Mouse (Mus musculus): ENCODE measurements around the gene Hist1h1a. TPM values are rescaled to one million over a fixed set of nuclear protein-coding genes. Genes with fewer than 3 reads are reported as not detected.

Gene Hist1h1a
- polyA plus RNA-seq (2014; fragmentation: Illumina TruSeq; extraction: RNeasy Lipid Tissue Mini Kit (QIAGEN cat#74804); ENCODE audit: low read depth, low replicate concordance) = not detected

GRCm38 (mm10) chr13:23763586-23764323 is at the start of gene Hist1h1a:
Gene Hist1h1a, plus strand, starts transcription at chr13:23763666.

GRCm38 (mm10) chr13:23738677-23739068 is 24.8 kb upstream of the Hist1h1a start, which contains the start of gene Hist1h1c:
Gene Hist1h1c, plus strand, starts transcription at chr13:23738808.

GRCm38 (mm10) chr13:23745381-23746161 is 17.9 kb upstream of the Hist1h1a start, which contains the start of gene Hist1h3c:
Gene Hist1h3c, minus strand, starts transcription at chr13:23745602.

GRCm38 (mm10) chr13:23746201-23747080 is 17.0 kb upstream of the Hist1h1a start, which contains the start of gene Hist1h2bb:
Gene Hist1h2bb, plus strand, starts transcription at chr13:23746734.

GRCm38 (mm10) chr13:23750839-23751477 is 12.5 kb upstream of the Hist1h1a start, which contains the start of gene Hist1h2ab:
Gene Hist1h2ab, plus strand, starts transcription at chr13:23751126.

GRCm38 (mm10) chr13:23752067-23752741 is 11.3 kb upstream of the Hist1h1a start, which contains the start of gene Hist1h3b:
Gene Hist1h3b, plus strand, starts transcription at chr13:23752267.

GRCm38 (mm10) chr13:23756790-23757189 is 6.7 kb upstream of the Hist1h1a start, which contains the start of gene Hist1h4b:
Gene Hist1h4b, plus strand, starts transcription at chr13:23757013.

GRCm38 (mm10) chr13:23760972-23761864 is 2.2 kb upstream of the Hist1h1a start, which contains the start of gene Hist1h4a:
Gene Hist1h4a, minus strand, starts transcription at chr13:23761230.

GRCm38 (mm10) chr13:23761871-23762821 is 1.3 kb upstream of the Hist1h1a start, which contains the start of gene Hist1h3a:
Gene Hist1h3a, minus strand, starts transcription at chr13:23762386.

GRCm38 (mm10) chr13:23769613-23770012 is 6.1 kb downstream of the Hist1h1a start, which contains the start of gene Trim38:
Gene Trim38, plus strand, starts transcription at chr13:23769913.

GRCm38 (mm10) chr13:23806422-23807052 is 43.1 kb downstream of the Hist1h1a start, which contains the start of gene Slc17a2:
Gene Slc17a2, plus strand, starts transcription at chr13:23806993.

Other genes starting within 250 kb of the Hist1h1a start
- gene Hist1h4h, start 232.6 kb upstream of the Hist1h1a start, polyA plus RNA-seq (2014; fragmentation: Illumina TruSeq; extraction: RNeasy Lipid Tissue Mini Kit (QIAGEN cat#74804); ENCODE audit: low read depth, low replicate concordance) = 24.5 TPM
- not detected for gene Hist1h2af, start 229.8 kb upstream of the Hist1h1a start, polyA plus RNA-seq (2014; fragmentation: Illumina TruSeq; extraction: RNeasy Lipid Tissue Mini Kit (QIAGEN cat#74804); ENCODE audit: low read depth, low replicate concordance)
- not detected for gene Hist1h3g, start 228.2 kb upstream of the Hist1h1a start, polyA plus RNA-seq (2014; fragmentation: Illumina TruSeq; extraction: RNeasy Lipid Tissue Mini Kit (QIAGEN cat#74804); ENCODE audit: low read depth, low replicate concordance)
- gene Hist1h2bh, start 220.3 kb upstream of the Hist1h1a start, polyA plus RNA-seq (2014; fragmentation: Illumina TruSeq; extraction: RNeasy Lipid Tissue Mini Kit (QIAGEN cat#74804); ENCODE audit: low read depth, low replicate concordance) = 0.24 TPM
- gene Hist1h3f, start 219.6 kb upstream of the Hist1h1a start, polyA plus RNA-seq (2014; fragmentation: Illumina TruSeq; extraction: RNeasy Lipid Tissue Mini Kit (QIAGEN cat#74804); ENCODE audit: low read depth, low replicate concordance) = not detected
- gene Hist1h4f, start 212.0 kb upstream of the Hist1h1a start, polyA plus RNA-seq (2014; fragmentation: Illumina TruSeq; extraction: RNeasy Lipid Tissue Mini Kit (QIAGEN cat#74804); ENCODE audit: low read depth, low replicate concordance) = not detected
- gene Hist1h1d, start 210.4 kb upstream of the Hist1h1a start, polyA plus RNA-seq (2014; fragmentation: Illumina TruSeq; extraction: RNeasy Lipid Tissue Mini Kit (QIAGEN cat#74804); ENCODE audit: low read depth, low replicate concordance) = 0.16 TPM
- 0.67 TPM for gene Hist1h3e, start 201.3 kb upstream of the Hist1h1a start, polyA plus RNA-seq (2014; fragmentation: Illumina TruSeq; extraction: RNeasy Lipid Tissue Mini Kit (QIAGEN cat#74804); ENCODE audit: low read depth, low replicate concordance)
- not detected for gene Hist1h2ae, start 192.4 kb upstream of the Hist1h1a start, polyA plus RNA-seq (2014; fragmentation: Illumina TruSeq; extraction: RNeasy Lipid Tissue Mini Kit (QIAGEN cat#74804); ENCODE audit: low read depth, low replicate concordance)
- 3.0 TPM for gene Hist1h2bg, start 192.3 kb upstream of the Hist1h1a start, polyA plus RNA-seq (2014; fragmentation: Illumina TruSeq; extraction: RNeasy Lipid Tissue Mini Kit (QIAGEN cat#74804); ENCODE audit: low read depth, low replicate concordance)
- gene Hist1h2bf, start 189.5 kb upstream of the Hist1h1a start, polyA plus RNA-seq (2014; fragmentation: Illumina TruSeq; extraction: RNeasy Lipid Tissue Mini Kit (QIAGEN cat#74804); ENCODE audit: low read depth, low replicate concordance) = not detected
- not detected for gene Hist1h2ad, start 189.3 kb upstream of the Hist1h1a start, polyA plus RNA-seq (2014; fragmentation: Illumina TruSeq; extraction: RNeasy Lipid Tissue Mini Kit (QIAGEN cat#74804); ENCODE audit: low read depth, low replicate concordance)
- gene Hist1h3d, start 187.9 kb upstream of the Hist1h1a start, polyA plus RNA-seq (2014; fragmentation: Illumina TruSeq; extraction: RNeasy Lipid Tissue Mini Kit (QIAGEN cat#74804); ENCODE audit: low read depth, low replicate concordance) = 0.92 TPM
- gene Hist1h4d, start 182.1 kb upstream of the Hist1h1a start, polyA plus RNA-seq (2014; fragmentation: Illumina TruSeq; extraction: RNeasy Lipid Tissue Mini Kit (QIAGEN cat#74804); ENCODE audit: low read depth, low replicate concordance) = 0.56 TPM
- gene Hist1h2be, start 142.5 kb upstream of the Hist1h1a start, polyA plus RNA-seq (2014; fragmentation: Illumina TruSeq; extraction: RNeasy Lipid Tissue Mini Kit (QIAGEN cat#74804); ENCODE audit: low read depth, low replicate concordance) = 7.3 TPM
- gene Hist1h1e, start 141.1 kb upstream of the Hist1h1a start, polyA plus RNA-seq (2014; fragmentation: Illumina TruSeq; extraction: RNeasy Lipid Tissue Mini Kit (QIAGEN cat#74804); ENCODE audit: low read depth, low replicate concordance) = 3.9 TPM
- gene Hist1h2ac, start 79.7 kb upstream of the Hist1h1a start, polyA plus RNA-seq (2014; fragmentation: Illumina TruSeq; extraction: RNeasy Lipid Tissue Mini Kit (QIAGEN cat#74804); ENCODE audit: low read depth, low replicate concordance) = 0.42 TPM
- 128 TPM for gene Hist1h2bc, start 79.5 kb upstream of the Hist1h1a start, polyA plus RNA-seq (2014; fragmentation: Illumina TruSeq; extraction: RNeasy Lipid Tissue Mini Kit (QIAGEN cat#74804); ENCODE audit: low read depth, low replicate concordance)
- gene Hist1h1t, start 67.9 kb upstream of the Hist1h1a start, polyA plus RNA-seq (2014; fragmentation: Illumina TruSeq; extraction: RNeasy Lipid Tissue Mini Kit (QIAGEN cat#74804); ENCODE audit: low read depth, low replicate concordance) = not detected
- 0.73 TPM for gene Hist1h4c, start 65.2 kb upstream of the Hist1h1a start, polyA plus RNA-seq (2014; fragmentation: Illumina TruSeq; extraction: RNeasy Lipid Tissue Mini Kit (QIAGEN cat#74804); ENCODE audit: low read depth, low replicate concordance)
- 35.7 TPM for gene Hfe, start 52.8 kb upstream of the Hist1h1a start, polyA plus RNA-seq (2014; fragmentation: Illumina TruSeq; extraction: RNeasy Lipid Tissue Mini Kit (QIAGEN cat#74804); ENCODE audit: low read depth, low replicate concordance)
- gene Hist1h1c, start 24.9 kb upstream of the Hist1h1a start, polyA plus RNA-seq (2014; fragmentation: Illumina TruSeq; extraction: RNeasy Lipid Tissue Mini Kit (QIAGEN cat#74804); ENCODE audit: low read depth, low replicate concordance) = 73.4 TPM
- gene Hist1h3c, start 18.1 kb upstream of the Hist1h1a start, polyA plus RNA-seq (2014; fragmentation: Illumina TruSeq; extraction: RNeasy Lipid Tissue Mini Kit (QIAGEN cat#74804); ENCODE audit: low read depth, low replicate concordance) = not detected
- not detected for gene Hist1h2bb, start 16.9 kb upstream of the Hist1h1a start, polyA plus RNA-seq (2014; fragmentation: Illumina TruSeq; extraction: RNeasy Lipid Tissue Mini Kit (QIAGEN cat#74804); ENCODE audit: low read depth, low replicate concordance)
- not detected for gene Hist1h2ab, start 12.5 kb upstream of the Hist1h1a start, polyA plus RNA-seq (2014; fragmentation: Illumina TruSeq; extraction: RNeasy Lipid Tissue Mini Kit (QIAGEN cat#74804); ENCODE audit: low read depth, low replicate concordance)
- gene Hist1h3b, start 11.4 kb upstream of the Hist1h1a start, polyA plus RNA-seq (2014; fragmentation: Illumina TruSeq; extraction: RNeasy Lipid Tissue Mini Kit (QIAGEN cat#74804); ENCODE audit: low read depth, low replicate concordance) = not detected
- not detected for gene Hist1h4b, start 6.7 kb upstream of the Hist1h1a start, polyA plus RNA-seq (2014; fragmentation: Illumina TruSeq; extraction: RNeasy Lipid Tissue Mini Kit (QIAGEN cat#74804); ENCODE audit: low read depth, low replicate concordance)
- gene Hist1h4a, start 2.4 kb upstream of the Hist1h1a start, polyA plus RNA-seq (2014; fragmentation: Illumina TruSeq; extraction: RNeasy Lipid Tissue Mini Kit (QIAGEN cat#74804); ENCODE audit: low read depth, low replicate concordance) = 2.5 TPM
- gene Hist1h3a, start 1.3 kb upstream of the Hist1h1a start, polyA plus RNA-seq (2014; fragmentation: Illumina TruSeq; extraction: RNeasy Lipid Tissue Mini Kit (QIAGEN cat#74804); ENCODE audit: low read depth, low replicate concordance) = not detected
- gene Trim38, start 6.2 kb downstream of the Hist1h1a start, polyA plus RNA-seq (2014; fragmentation: Illumina TruSeq; extraction: RNeasy Lipid Tissue Mini Kit (QIAGEN cat#74804); ENCODE audit: low read depth, low replicate concordance) = 0.15 TPM
- not detected for gene Slc17a2, start 43.3 kb downstream of the Hist1h1a start, polyA plus RNA-seq (2014; fragmentation: Illumina TruSeq; extraction: RNeasy Lipid Tissue Mini Kit (QIAGEN cat#74804); ENCODE audit: low read depth, low replicate concordance)
- not detected for gene Slc17a3, start 75.8 kb downstream of the Hist1h1a start, polyA plus RNA-seq (2014; fragmentation: Illumina TruSeq; extraction: RNeasy Lipid Tissue Mini Kit (QIAGEN cat#74804); ENCODE audit: low read depth, low replicate concordance)
- 0.35 TPM for gene Slc17a1, start 104.1 kb downstream of the Hist1h1a start, polyA plus RNA-seq (2014; fragmentation: Illumina TruSeq; extraction: RNeasy Lipid Tissue Mini Kit (QIAGEN cat#74804); ENCODE audit: low read depth, low replicate concordance)
- not detected for gene Slc17a4, start 151.3 kb downstream of the Hist1h1a start, polyA plus RNA-seq (2014; fragmentation: Illumina TruSeq; extraction: RNeasy Lipid Tissue Mini Kit (QIAGEN cat#74804); ENCODE audit: low read depth, low replicate concordance)
- not detected for gene Hist1h2ba, start 170.5 kb downstream of the Hist1h1a start, polyA plus RNA-seq (2014; fragmentation: Illumina TruSeq; extraction: RNeasy Lipid Tissue Mini Kit (QIAGEN cat#74804); ENCODE audit: low read depth, low replicate concordance)
- not detected for gene Hist1h2aa, start 170.8 kb downstream of the Hist1h1a start, polyA plus RNA-seq (2014; fragmentation: Illumina TruSeq; extraction: RNeasy Lipid Tissue Mini Kit (QIAGEN cat#74804); ENCODE audit: low read depth, low replicate concordance)
- 0.69 TPM for gene Scgn, start 227.5 kb downstream of the Hist1h1a start, polyA plus RNA-seq (2014; fragmentation: Illumina TruSeq; extraction: RNeasy Lipid Tissue Mini Kit (QIAGEN cat#74804); ENCODE audit: low read depth, low replicate concordance)